Mouse (Mus musculus): ENCODE data around the gene Fbxw17.

DNA sequence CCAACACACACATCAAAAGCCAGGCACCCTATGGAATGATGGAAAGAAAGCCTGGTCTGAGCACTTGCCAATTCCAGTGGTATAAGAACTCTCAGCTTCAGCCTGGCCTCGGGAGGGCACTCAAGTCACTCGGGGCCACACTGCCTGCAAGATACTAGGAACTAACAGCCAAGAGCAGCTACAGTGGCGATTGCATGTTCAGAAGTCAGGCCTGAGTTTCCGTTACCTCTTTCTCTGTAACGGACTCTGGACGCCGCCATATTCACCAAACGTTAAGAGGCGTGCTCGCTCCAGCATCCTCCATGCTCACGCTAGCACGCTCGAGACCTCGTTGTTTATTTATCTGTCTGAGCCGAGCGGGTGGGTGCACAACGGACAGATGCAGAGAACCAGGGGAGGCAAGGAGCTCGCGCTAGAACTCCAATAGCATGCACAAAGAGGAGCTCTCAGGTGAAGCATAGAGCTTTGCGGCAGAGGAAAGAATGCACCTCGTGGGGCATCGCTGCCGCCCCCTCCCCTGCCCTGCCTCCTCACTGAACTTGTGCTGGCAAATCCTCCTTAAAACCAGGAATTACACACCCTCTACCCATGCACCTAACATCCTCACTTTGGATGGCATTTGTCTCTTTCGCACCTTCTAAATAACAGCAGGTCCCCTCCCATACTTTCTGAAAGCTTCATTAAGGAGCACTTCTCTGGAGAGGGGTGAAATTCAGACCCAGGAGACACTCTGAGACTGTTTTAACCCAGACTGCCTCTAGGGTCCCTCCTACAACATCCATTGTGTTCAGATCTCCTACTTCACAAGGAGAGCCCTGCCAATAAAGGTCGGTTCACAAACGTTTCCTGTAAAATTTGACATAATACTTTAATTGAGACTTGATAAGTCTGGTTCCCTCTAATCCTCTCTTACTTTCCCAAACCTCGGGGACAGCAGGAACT is 47.2 kb downstream of the Fbxw17 start:
- TF ChIP-seq HCFC1 (IDR thresholded peaks at IDR 0.05; ENCODE audit: borderline replicate concordance, insufficient read depth, low read length), result no peak
- TF ChIP-seq MAFK (IDR thresholded peaks at IDR 0.05; ENCODE audit: insufficient read depth, low read depth, low read length), result no peak
- no peak for TF ChIP-seq CHD2 (IDR thresholded peaks at IDR 0.05; ENCODE audit: low read depth, low read length)

Measured in ES-E14 (cell line).